ENCODE assay signal across 10 mouse cellular contexts in genomic region chr9:108274476-108275330, GRCm38 (mm10). TPM values are rescaled to one million over a fixed set of nuclear protein-coding genes. Genes with fewer than 3 reads are reported as not detected.
DNase-seq lines count a peak whose midpoint lies in the region; ATAC-seq and TF ChIP-seq lines count a peak whose summit lies in the region.
"Had no signal": no experiment of that assay in that cellular context is flagged by ENCODE, and none has a peak within 500 bp of the region (broad histone marks: within the 10 kb centered on the region; RNA-seq: fewer than 3 reads in every experiment).

No protein-coding gene starts in this region.

- DNase-seq in kidney, postnatal 10 days, result no peak
- DNase-seq in ES-E14 (ENCODE audit: low read depth, low spot score), result no peak
- DNase-seq in adrenal gland, adult 2 months, result peak; percentile 85
- no peak for DNase-seq in spleen, adult 18-20 months
- DNase-seq: retina, postnatal 1 day had no signal

- no peak overlapping the region for H3K4me3 ChIP-seq in kidney, embryonic 16.5 days (ENCODE audit: low read length)
- H3K4me3 ChIP-seq in ES-E14 (ENCODE audit: insufficient read depth in 1 of 2, low read depth in 1 of 2, low read length in 2 of 2, poor library complexity in 1 of 2, severe bottlenecking in 1 of 2), result no peak overlapping the region
- H3K4me3 ChIP-seq in intestine, postnatal 0 days (ENCODE audit: low read depth, low read length), result no peak overlapping the region
- no peak overlapping the region for H3K4me3 ChIP-seq in forebrain, embryonic 12.5 days (replicated peaks)
- H3K4me3 ChIP-seq: limb, embryonic 15.5 days had no signal

- ATAC-seq in kidney, embryonic 16.5 days (ENCODE audit: low FRiP score, low TSS enrichment), result no peak
- ATAC-seq in intestine, postnatal 0 days, result peak; percentile 35
- ATAC-seq in forebrain, embryonic 12.5 days (ENCODE audit: low FRiP score), result no peak
- ATAC-seq: hindbrain, embryonic 16.5 days had no signal

- H3K9ac ChIP-seq in kidney, embryonic 16.5 days (replicated peaks; ENCODE audit: low read length), result no peak overlapping the region
- H3K9ac ChIP-seq in ES-E14 (ENCODE audit: insufficient read depth, low read depth, low read length, poor library complexity, severe bottlenecking), result no peak overlapping the region
- H3K9ac ChIP-seq in intestine, postnatal 0 days (ENCODE audit: low read depth, low read length), result no peak overlapping the region
- no peak overlapping the region for H3K9ac ChIP-seq in forebrain, embryonic 12.5 days
- H3K9ac ChIP-seq: limb, embryonic 15.5 days had no signal

- no peaks in the 10 kb centered on the region for H3K27me3 ChIP-seq in kidney, embryonic 16.5 days (ENCODE audit: insufficient read depth, low read length)
- H3K27me3 ChIP-seq in intestine, postnatal 0 days (replicated peaks; ENCODE audit: control insufficient read depth, insufficient read depth, low read length), result no peaks in the 10 kb centered on the region
- H3K27me3 ChIP-seq in forebrain, embryonic 12.5 days, result 0 out of 2 replicates have a peak, but pooled peaks cover 5% of the 10 kb centered on the region
- H3K27me3 ChIP-seq: limb, embryonic 15.5 days had no signal

- H3K4me2 ChIP-seq in kidney, embryonic 16.5 days (replicated peaks; ENCODE audit: low read depth, low read length), result no peak overlapping the region
- H3K4me2 ChIP-seq in intestine, postnatal 0 days (replicated peaks; ENCODE audit: low read depth), result no peak overlapping the region
- H3K4me2 ChIP-seq in forebrain, embryonic 12.5 days, result no peak overlapping the region
- H3K4me2 ChIP-seq: limb, embryonic 15.5 days had no signal

- peaks cover 26% of the 10 kb centered on the region for H3K4me1 ChIP-seq in kidney, embryonic 16.5 days (ENCODE audit: insufficient read depth, low read length)
- peaks cover 3 to 26% of the 10 kb centered on the region in 2 experiments for H3K4me1 ChIP-seq in ES-E14 (ENCODE audit: control insufficient read depth in 2 of 2, insufficient read depth in 2 of 2, low read length in 2 of 2, poor library complexity in 1 of 2)
- 0 out of 2 replicates have a peak, but pooled peaks cover 5% of the 10 kb centered on the region for H3K4me1 ChIP-seq in intestine, postnatal 0 days (replicated peaks; ENCODE audit: control insufficient read depth, insufficient read depth, low read length)
- no peaks in the 10 kb centered on the region for H3K4me1 ChIP-seq in forebrain, embryonic 12.5 days

- no peaks in the 10 kb centered on the region for H3K36me3 ChIP-seq in kidney, embryonic 16.5 days (ENCODE audit: insufficient read depth, low read length)
- no peaks in the 10 kb centered on the region for H3K36me3 ChIP-seq in ES-E14 (ENCODE audit: control insufficient read depth, insufficient read depth, low read length, poor library complexity, severe bottlenecking)
- H3K36me3 ChIP-seq in intestine, postnatal 0 days (ENCODE audit: control insufficient read depth, insufficient read depth), result no peaks in the 10 kb centered on the region
- no peaks in the 10 kb centered on the region for H3K36me3 ChIP-seq in forebrain, embryonic 12.5 days (replicated peaks)
- H3K36me3 ChIP-seq: limb, embryonic 15.5 days had no signal

- WGBS in kidney, embryonic 16.5 days, result 73% methylated on average over 5 of the region's 5 CpGs
- WGBS in intestine, postnatal 0 days, result 64% methylated on average over 5 of the region's 5 CpGs
- WGBS in forebrain, embryonic 12.5 days, result 71% methylated on average over 5 of the region's 5 CpGs

- in situ Hi-C loops in ES-E14 (cut with MboI; ENCODE audit: low sequenced_read_pairs in 2 of 2, unreplicated experiment in 2 of 2), result no loop called here

- TF ChIP-seq CTCF in intestine, postnatal 0 days (IDR thresholded peaks at IDR 0.05; ENCODE audit: low read depth), result no peak

- H3K27ac ChIP-seq in kidney, embryonic 16.5 days (ENCODE audit: low read length), result peak overlapping the region; percentile 18; the same call in 1 of the 2 replicates
- 0 out of 2 replicates have a peak overlapping the region, but pooled peaks have one; percentile 18 for H3K27ac ChIP-seq in ES-E14 (ENCODE audit: insufficient read depth, low read depth, low read length, poor library complexity, severe bottlenecking)
- H3K27ac ChIP-seq in intestine, postnatal 0 days (ENCODE audit: low read depth, low read length), result no peak overlapping the region
- no peak overlapping the region for H3K27ac ChIP-seq in forebrain, embryonic 12.5 days
- H3K27ac ChIP-seq: limb, embryonic 15.5 days had no signal

- no peaks in the 10 kb centered on the region for H3K9me3 ChIP-seq in kidney, embryonic 16.5 days (ENCODE audit: low read length)
- H3K9me3 ChIP-seq in ES-E14 (ENCODE audit: control insufficient read depth, insufficient read depth, low read depth, low read length), result no peaks in the 10 kb centered on the region
- no peaks in the 10 kb centered on the region for H3K9me3 ChIP-seq in intestine, postnatal 0 days (ENCODE audit: control insufficient read depth)
- no peaks in the 10 kb centered on the region for H3K9me3 ChIP-seq in forebrain, embryonic 12.5 days
- H3K9me3 ChIP-seq: limb, embryonic 15.5 days had no signal

TF ChIP-seq in ES-E14, 5 proteins besides CTCF, POLR2A, EP300 and RAD21:
- TF ChIP-seq ZNF384 (IDR thresholded peaks at IDR 0.05; ENCODE audit: low read depth, low read length) (no peak), CHD2 (IDR thresholded peaks at IDR 0.05; ENCODE audit: low read depth, low read length) (no peak)

RNA-seq across cellular contexts. Expression of gene Dag1, which starts 10.9 kb away (rescaled TPM):
- 163 and 182 TPM in 2 replicates for polyA plus RNA-seq in kidney, embryonic 16.5 days (2015; fragmentation: Nextera tagmentation; extraction: Ambion mirVana)
- 134 and 168 TPM in 2 replicates for total RNA-seq in ES-E14 (2012; rRNA removed)
- 100 to 1,000 TPM; 143 to 148 TPM for total RNA-seq in adrenal gland, adult 2 months (2021)
- 59.3 and 86.5 TPM in 2 replicates for polyA plus RNA-seq in adrenal gland, adult 2 months (2012; rRNA removed)
- 42.9 and 44.6 TPM in 2 replicates for polyA plus RNA-seq in intestine, postnatal 0 days (2015; fragmentation: Nextera tagmentation; extraction: Ambion mirVana)
- polyA plus RNA-seq in forebrain, embryonic 12.5 days (2016; fragmentation: Nextera tagmentation; extraction: Ambion mirVana), result 62.7 and 67.9 TPM in 2 replicates

RNA-seq across cellular contexts. Expression of gene Nicn1, which starts 15.5 kb away (rescaled TPM):
- 37.2 and 45.5 TPM in 2 replicates for polyA plus RNA-seq in kidney, embryonic 16.5 days (2015; fragmentation: Nextera tagmentation; extraction: Ambion mirVana)
- 9.2 and 9.9 TPM in 2 replicates for total RNA-seq in ES-E14 (2012; rRNA removed)
- 10 to 100 TPM; 17.5 to 24.9 TPM for total RNA-seq in adrenal gland, adult 2 months (2021)
- 16.6 and 18.8 TPM in 2 replicates for polyA plus RNA-seq in adrenal gland, adult 2 months (2012; rRNA removed)
- 12.4 and 15.6 TPM in 2 replicates for polyA plus RNA-seq in intestine, postnatal 0 days (2015; fragmentation: Nextera tagmentation; extraction: Ambion mirVana)
- polyA plus RNA-seq in forebrain, embryonic 12.5 days (2016; fragmentation: Nextera tagmentation; extraction: Ambion mirVana), result 65.0 and 69.8 TPM in 2 replicates

RNA-seq across cellular contexts. Expression of gene Amt, which starts 21.9 kb away (rescaled TPM):
- 40.8 and 43.7 TPM in 2 replicates for polyA plus RNA-seq in kidney, embryonic 16.5 days (2015; fragmentation: Nextera tagmentation; extraction: Ambion mirVana)
- total RNA-seq in ES-E14 (2012; rRNA removed), result 63.9 and 77.9 TPM in 2 replicates
- total RNA-seq in adrenal gland, adult 2 months (2021), result 1 to 10 TPM; 3.3 to 5.5 TPM
- polyA plus RNA-seq in adrenal gland, adult 2 months (2012; rRNA removed), result 2.2 and 2.6 TPM in 2 replicates
- polyA plus RNA-seq in intestine, postnatal 0 days (2015; fragmentation: Nextera tagmentation; extraction: Ambion mirVana), result 4.5 and 4.8 TPM in 2 replicates
- 17.7 and 22.4 TPM in 2 replicates for polyA plus RNA-seq in forebrain, embryonic 12.5 days (2016; fragmentation: Nextera tagmentation; extraction: Ambion mirVana)

RNA-seq across cellular contexts. Expression of gene Rhoa, which starts 31.2 kb away (rescaled TPM):
- 495 and 508 TPM in 2 replicates for polyA plus RNA-seq in kidney, embryonic 16.5 days (2015; fragmentation: Nextera tagmentation; extraction: Ambion mirVana)
- 82.9 and 125 TPM in 2 replicates for total RNA-seq in ES-E14 (2012; rRNA removed)
- 100 to 1,000 TPM; 355 to 363 TPM for total RNA-seq in adrenal gland, adult 2 months (2021)
- 169 and 187 TPM in 2 replicates for polyA plus RNA-seq in adrenal gland, adult 2 months (2012; rRNA removed)
- 313 and 315 TPM in 2 replicates for polyA plus RNA-seq in intestine, postnatal 0 days (2015; fragmentation: Nextera tagmentation; extraction: Ambion mirVana)
- polyA plus RNA-seq in forebrain, embryonic 12.5 days (2016; fragmentation: Nextera tagmentation; extraction: Ambion mirVana), result 331 and 341 TPM in 2 replicates

RNA-seq across cellular contexts. Expression of gene Tcta, which starts 31.3 kb away (rescaled TPM):
- polyA plus RNA-seq in kidney, embryonic 16.5 days (2015; fragmentation: Nextera tagmentation; extraction: Ambion mirVana), result 34.9 and 38.9 TPM in 2 replicates
- 10.0 and 11.0 TPM in 2 replicates for total RNA-seq in ES-E14 (2012; rRNA removed)
- total RNA-seq in adrenal gland, adult 2 months (2021), result 10 to 100 TPM; 31.3 to 56.7 TPM
- polyA plus RNA-seq in adrenal gland, adult 2 months (2012; rRNA removed), result 42.8 and 46.3 TPM in 2 replicates
- 48.6 and 50.4 TPM in 2 replicates for polyA plus RNA-seq in intestine, postnatal 0 days (2015; fragmentation: Nextera tagmentation; extraction: Ambion mirVana)
- polyA plus RNA-seq in forebrain, embryonic 12.5 days (2016; fragmentation: Nextera tagmentation; extraction: Ambion mirVana), result 30.5 and 30.7 TPM in 2 replicates

Comparison
In these comparisons a context has a peak if more than half of its experiments do, and no peak if none do; other contexts are left out.
1. H3K27ac ChIP-seq: peak in kidney, embryonic 16.5 days (single experiment) and ES-E14 (single experiment); none in intestine, postnatal 0 days (single experiment) and forebrain, embryonic 12.5 days (single experiment).